9 mouse cellular contexts compared by ENCODE assay signal in the genomic region with DNA sequence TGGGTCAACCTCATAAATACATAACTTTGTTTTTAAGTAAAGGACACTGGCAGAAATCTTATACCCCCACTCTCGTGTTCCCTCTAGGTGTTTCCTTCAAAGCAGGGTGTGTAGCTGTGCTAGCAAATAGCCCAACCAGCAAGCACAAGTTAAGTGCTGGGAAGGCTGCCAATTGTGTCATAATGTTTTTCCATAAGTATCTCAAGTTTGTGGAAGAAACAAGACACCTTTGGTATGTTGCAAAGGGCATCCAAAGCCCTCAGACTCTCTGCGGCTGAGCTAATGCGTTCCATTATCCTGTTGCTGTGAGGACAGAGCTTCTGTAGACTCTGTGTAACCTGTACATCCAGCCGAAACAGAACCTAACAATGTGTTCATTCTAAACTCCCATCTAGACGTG.
DNase-seq lines count a peak whose midpoint lies in the region; ATAC-seq and TF ChIP-seq lines count a peak whose summit lies in the region.
"Had no signal": no experiment of that assay in that cellular context is flagged by ENCODE, and none has a peak within 500 bp of the region (broad histone marks: within the 10 kb centered on the region; RNA-seq: fewer than 3 reads in every experiment).

No protein-coding gene starts in this region.

- H3K79me2 ChIP-seq in myocyte (ENCODE audit: control insufficient read depth, insufficient read depth): no peaks in the 10 kb centered on the region

- H3K4me2 ChIP-seq in kidney, embryonic 16.5 days (replicated peaks; ENCODE audit: low read depth, low read length): no peak overlapping the region
- H3K4me2 ChIP-seq in kidney, postnatal 0 days (ENCODE audit: low read length): no peak overlapping the region
- H3K4me2 ChIP-seq in myocyte (ENCODE audit: low read depth): peak overlapping the region; percentile 46
- no peak overlapping the region for H3K4me2 ChIP-seq in forebrain, postnatal 0 days (ENCODE audit: low read depth)
- H3K4me2 ChIP-seq in midbrain, embryonic 13.5 days (replicated peaks): no peak overlapping the region
- H3K4me2 ChIP-seq: midbrain, embryonic 12.5 days had no signal

- no peak for TF ChIP-seq POLR2A in kidney, adult 2 months (IDR thresholded peaks at IDR 0.05; ENCODE audit: low read depth, low read length)
- TF ChIP-seq POLR2A in myocyte (IDR thresholded peaks at IDR 0.05; ENCODE audit: insufficient read length, low read depth): no peak

- H3K27me3 ChIP-seq in kidney, adult 2 months (replicated peaks; ENCODE audit: control insufficient read depth, insufficient read depth, low read length): no peaks in the 10 kb centered on the region
- H3K27me3 ChIP-seq in kidney, embryonic 16.5 days (ENCODE audit: insufficient read depth, low read length): no peaks in the 10 kb centered on the region
- no peaks in the 10 kb centered on the region for H3K27me3 ChIP-seq in kidney, postnatal 0 days (ENCODE audit: insufficient read depth, low read length)
- no peaks in the 10 kb centered on the region for H3K27me3 ChIP-seq in myocyte (ENCODE audit: control insufficient read depth, insufficient read depth, insufficient read length)
- no peaks in the 10 kb centered on the region for H3K27me3 ChIP-seq in forebrain, postnatal 0 days (ENCODE audit: insufficient read depth, low read length)
- H3K27me3 ChIP-seq in midbrain, embryonic 13.5 days: no peaks in the 10 kb centered on the region
- H3K27me3 ChIP-seq: midbrain, embryonic 12.5 days had no signal

- H3K36me3 ChIP-seq in kidney, adult 2 months (ENCODE audit: control insufficient read depth, insufficient read depth, low read length): no peaks in the 10 kb centered on the region
- H3K36me3 ChIP-seq in kidney, embryonic 16.5 days (ENCODE audit: insufficient read depth, low read length): no peaks in the 10 kb centered on the region
- H3K36me3 ChIP-seq in kidney, postnatal 0 days (ENCODE audit: insufficient read depth, low read length): no peaks in the 10 kb centered on the region
- no peaks in the 10 kb centered on the region for H3K36me3 ChIP-seq in myocyte (ENCODE audit: control insufficient read depth, insufficient read depth)
- H3K36me3 ChIP-seq in forebrain, postnatal 0 days (ENCODE audit: insufficient read depth): no peaks in the 10 kb centered on the region
- H3K36me3 ChIP-seq in midbrain, embryonic 13.5 days: no peaks in the 10 kb centered on the region
- H3K36me3 ChIP-seq: midbrain, embryonic 12.5 days had no signal

- H3ac ChIP-seq in myocyte (ENCODE audit: control insufficient read depth, insufficient read length): no peak overlapping the region

- no peak overlapping the region for H3K4me3 ChIP-seq in kidney, adult 2 months (ENCODE audit: insufficient read depth, low read depth, low read length)
- H3K4me3 ChIP-seq in kidney, embryonic 16.5 days (ENCODE audit: low read length): no peak overlapping the region
- no peak overlapping the region for H3K4me3 ChIP-seq in kidney, postnatal 0 days (replicated peaks; ENCODE audit: low read depth, low read length)
- no peak overlapping the region for H3K4me3 ChIP-seq in myocyte
- no peak overlapping the region for H3K4me3 ChIP-seq in forebrain, postnatal 0 days (ENCODE audit: low read depth, low read length)
- no peak overlapping the region for H3K4me3 ChIP-seq in midbrain, embryonic 13.5 days (replicated peaks)
- H3K4me3 ChIP-seq: midbrain, embryonic 12.5 days had no signal

- no peaks in the 10 kb centered on the region for H3K4me1 ChIP-seq in kidney, adult 2 months (ENCODE audit: control insufficient read depth, insufficient read depth, low read length)
- no peaks in the 10 kb centered on the region; the same call in 1 of the 2 replicates for H3K4me1 ChIP-seq in kidney, embryonic 16.5 days (ENCODE audit: insufficient read depth, low read length)
- no peaks in the 10 kb centered on the region for H3K4me1 ChIP-seq in kidney, postnatal 0 days (replicated peaks; ENCODE audit: insufficient read depth, low read length)
- H3K4me1 ChIP-seq in forebrain, postnatal 0 days (ENCODE audit: insufficient read depth): no peaks in the 10 kb centered on the region
- H3K4me1 ChIP-seq in midbrain, embryonic 13.5 days (replicated peaks): no peaks in the 10 kb centered on the region
- H3K4me1 ChIP-seq: midbrain, embryonic 12.5 days had no signal

- no peaks in the 10 kb centered on the region for H3K9me3 ChIP-seq in kidney, embryonic 16.5 days (ENCODE audit: low read length)
- H3K9me3 ChIP-seq in kidney, postnatal 0 days (replicated peaks; ENCODE audit: low read length): no peaks in the 10 kb centered on the region
- no peaks in the 10 kb centered on the region for H3K9me3 ChIP-seq in forebrain, postnatal 0 days (ENCODE audit: low read length)
- no peaks in the 10 kb centered on the region for H3K9me3 ChIP-seq in midbrain, embryonic 13.5 days
- H3K9me3 ChIP-seq: midbrain, embryonic 12.5 days had no signal

- no peak for ATAC-seq in kidney, embryonic 16.5 days (ENCODE audit: low FRiP score, low TSS enrichment)
- ATAC-seq in kidney, postnatal 0 days (replicated peaks; ENCODE audit: low FRiP score, low read depth): peak; percentile 36; the same call in 1 of the 2 replicates
- ATAC-seq in forebrain, postnatal 0 days: no peak
- no peak for ATAC-seq in midbrain, embryonic 13.5 days

- H3K9ac ChIP-seq in kidney, embryonic 16.5 days (replicated peaks; ENCODE audit: low read length): no peak overlapping the region
- no peak overlapping the region for H3K9ac ChIP-seq in kidney, postnatal 0 days (ENCODE audit: low read depth, low read length)
- no peak overlapping the region for H3K9ac ChIP-seq in forebrain, postnatal 0 days
- no peak overlapping the region for H3K9ac ChIP-seq in midbrain, embryonic 13.5 days (replicated peaks)
- H3K9ac ChIP-seq: midbrain, embryonic 12.5 days had no signal

- peak; percentile 42 for DNase-seq in kidney, adult 2 months
- DNase-seq in gastrocnemius, adult 18-20 months (ENCODE audit: low spot score): peak; percentile 88
- peak; percentile 56 for DNase-seq in kidney, postnatal 0 days (ENCODE audit: low spot score)
- no peak for DNase-seq in forebrain, postnatal 0 days
- DNase-seq in spleen, adult 18-20 months: no peak

- WGBS in kidney, adult 2 months: 55% methylated on average over 5 of the region's 5 CpGs
- 55% methylated on average over 5 of the region's 5 CpGs for WGBS in kidney, embryonic 16.5 days
- 58% methylated on average over 5 of the region's 5 CpGs for WGBS in kidney, postnatal 0 days
- WGBS in forebrain, postnatal 0 days: 78% methylated on average over 5 of the region's 5 CpGs
- 89% methylated on average over 5 of the region's 5 CpGs for WGBS in midbrain, embryonic 13.5 days

- no peak for TF ChIP-seq CTCF in kidney, adult 2 months (conservative IDR thresholded peaks at IDR 0.05; ENCODE audit: insufficient read depth, insufficient read length, low read depth, low read length)
- no peak for TF ChIP-seq CTCF in kidney, postnatal 0 days (IDR thresholded peaks at IDR 0.05; ENCODE audit: low read depth)
- no peak for TF ChIP-seq CTCF in forebrain, postnatal 0 days (IDR thresholded peaks at IDR 0.05; ENCODE audit: low read depth)

- H3K27ac ChIP-seq in kidney, adult 2 months (ENCODE audit: insufficient read depth, low read depth, low read length): no peak overlapping the region
- no peak overlapping the region for H3K27ac ChIP-seq in kidney, embryonic 16.5 days (ENCODE audit: low read length)
- 0 out of 2 replicates have a peak overlapping the region, but pooled peaks have one; percentile 8 for H3K27ac ChIP-seq in kidney, postnatal 0 days
- no peak overlapping the region for H3K27ac ChIP-seq in forebrain, postnatal 0 days (ENCODE audit: low read depth, low read length)
- no peak overlapping the region for H3K27ac ChIP-seq in midbrain, embryonic 13.5 days
- H3K27ac ChIP-seq: midbrain, embryonic 12.5 days had no signal

TF ChIP-seq in myocyte, 11 proteins besides CTCF, POLR2A, EP300 and RAD21:
- TF ChIP-seq CEBPB (IDR thresholded peaks at IDR 0.05; ENCODE audit: insufficient read depth, poor library complexity, severe bottlenecking) (0 out of 2 replicates have a peak, but pooled peaks have one; percentile 47), REST (IDR thresholded peaks at IDR 0.05; ENCODE audit: insufficient read depth, insufficient read length) (no peak)

Comparison
In these comparisons a context has a peak if more than half of its experiments do, and no peak if none do; other contexts are left out.
1. DNase-seq: peak in kidney, adult 2 months (single experiment), gastrocnemius, adult 18-20 months (single experiment) and kidney, postnatal 0 days (single experiment); none in forebrain, postnatal 0 days (single experiment) and spleen, adult 18-20 months (0 of 2).